Mouse (Mus musculus): Measurements from ENCODE around the gene Iqschfp. TPM values are rescaled to one million over a fixed set of nuclear protein-coding genes. Genes with fewer than 3 reads are reported as not detected.

The Iqschfp gene
- polyA plus RNA-seq, 1 experiment from 2014 or later = not detected

DNA sequence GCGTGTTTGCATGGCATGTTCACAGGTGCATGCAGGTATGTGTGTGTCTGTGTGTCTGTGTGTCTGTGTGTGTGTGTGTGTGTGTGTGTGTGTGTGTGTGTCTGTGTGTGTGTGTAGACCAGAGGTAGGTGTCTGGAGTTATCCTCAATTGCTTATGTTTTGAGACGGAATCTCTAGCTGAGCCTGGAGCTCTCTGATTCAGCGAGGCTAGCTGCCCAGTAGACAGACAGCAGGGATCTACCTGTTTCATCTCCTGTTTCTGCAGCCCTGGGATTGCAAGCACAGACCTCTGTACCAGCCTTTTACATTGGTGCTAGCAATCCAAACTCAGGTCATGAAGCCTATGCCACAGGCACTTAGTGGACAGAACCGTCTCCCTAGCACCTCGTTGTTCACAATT lies 536.0 kb downstream of the Iqschfp start:
- H3K27ac ChIP-seq = no peak overlapping the region
- no peaks in the 10 kb centered on the region for H3K36me3 ChIP-seq
- no peak overlapping the region for H3K4me2 ChIP-seq
- H3K9me3 ChIP-seq (replicated peaks) = no peaks in the 10 kb centered on the region
- ATAC-seq (replicated peaks; ENCODE audit: low FRiP score) = no peak
- 90% methylated on average over 5 of the region's 5 CpGs for WGBS
- H3K27me3 ChIP-seq = no peaks in the 10 kb centered on the region
- H3K4me1 ChIP-seq = no peaks in the 10 kb centered on the region
- no peak overlapping the region for H3K9ac ChIP-seq
- H3K4me3 ChIP-seq (replicated peaks) = no peak overlapping the region

DNA sequence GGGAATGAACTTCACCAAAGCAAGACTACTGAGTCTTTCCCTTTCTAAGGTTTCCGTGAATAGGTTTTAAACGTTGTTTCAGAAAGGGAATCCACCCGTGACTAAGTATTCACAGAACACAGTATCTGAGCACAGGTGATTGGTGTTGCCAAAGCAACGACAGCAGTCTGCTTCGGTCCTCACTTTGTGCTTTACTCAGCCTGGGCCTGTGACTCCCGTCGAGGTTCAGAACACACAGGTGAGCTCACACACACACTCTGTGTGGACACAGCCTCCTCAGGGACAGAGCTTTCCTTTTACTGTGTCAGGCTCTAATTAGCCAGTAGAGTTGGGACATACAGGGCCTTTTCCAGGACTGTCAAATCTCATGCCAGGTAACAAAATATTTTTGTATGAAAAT lies 542.4 kb downstream of the Iqschfp start:
- Histone ChIP-seq H3K27ac (no peak overlapping the region), H3K4me2 (no peak overlapping the region), H3K36me3 (no peaks in the 10 kb centered on the region), H3K9ac (no peak overlapping the region), H3K9me3 (replicated peaks) (no peaks in the 10 kb centered on the region), H3K4me3 (replicated peaks) (no peak overlapping the region), H3K4me1 (no peaks in the 10 kb centered on the region), H3K27me3 (no peaks in the 10 kb centered on the region)
- 55% methylated on average over 7 of the region's 7 CpGs for WGBS
- ATAC-seq (replicated peaks; ENCODE audit: low FRiP score) = no peak

- H3K27me3 ChIP-seq = no peaks in the 10 kb centered on the region
- H3K4me1 ChIP-seq = no peaks in the 10 kb centered on the region
- no peak overlapping the region for H3K9ac ChIP-seq
- H3K4me2 ChIP-seq = no peak overlapping the region
- WGBS = 80% methylated on average over 2 of the region's 2 CpGs
- H3K27ac ChIP-seq = no peak overlapping the region
- H3K9me3 ChIP-seq (replicated peaks) = no peaks in the 10 kb centered on the region
- ATAC-seq (replicated peaks; ENCODE audit: low FRiP score) = no peak
- no peaks in the 10 kb centered on the region for H3K36me3 ChIP-seq
- no peak overlapping the region for H3K4me3 ChIP-seq (replicated peaks)
These were observed 542.9 kb downstream of the Iqschfp start for GRCm38 (mm10) chr3:68434897-68435296.

DNA sequence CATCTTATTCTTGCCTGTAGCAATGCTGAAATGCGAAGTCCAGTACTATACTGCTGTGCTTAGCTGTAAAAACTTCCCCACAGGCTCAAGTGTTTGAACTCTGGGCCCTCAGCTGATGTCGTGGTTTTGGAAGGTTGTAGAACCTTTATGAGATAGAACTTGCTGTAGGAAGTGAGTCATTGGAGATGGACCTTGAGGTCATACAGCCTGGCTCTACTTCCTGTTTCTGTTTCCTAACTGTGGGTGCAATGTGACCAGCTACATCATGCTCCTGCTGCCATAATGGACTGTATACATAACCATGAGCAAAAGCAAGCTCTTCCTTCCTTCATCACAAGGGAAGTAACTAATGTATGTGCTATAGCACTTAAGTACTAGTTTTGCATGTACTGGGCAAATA lies 556.4 kb downstream of the Iqschfp start:
- H3K36me3 ChIP-seq = no peaks in the 10 kb centered on the region
- no peaks in the 10 kb centered on the region for H3K27me3 ChIP-seq
- no peaks in the 10 kb centered on the region for H3K9me3 ChIP-seq (replicated peaks)
- no peak overlapping the region for H3K27ac ChIP-seq
- ATAC-seq (replicated peaks; ENCODE audit: low FRiP score) = no peak
- no peak overlapping the region for H3K9ac ChIP-seq
- H3K4me1 ChIP-seq = 0 out of 2 replicates have a peak, but pooled peaks cover 3% of the 10 kb centered on the region
- 72% methylated on average over 2 of the region's 2 CpGs for WGBS
- no peak overlapping the region for H3K4me2 ChIP-seq
- H3K4me3 ChIP-seq (replicated peaks) = no peak overlapping the region

DNA sequence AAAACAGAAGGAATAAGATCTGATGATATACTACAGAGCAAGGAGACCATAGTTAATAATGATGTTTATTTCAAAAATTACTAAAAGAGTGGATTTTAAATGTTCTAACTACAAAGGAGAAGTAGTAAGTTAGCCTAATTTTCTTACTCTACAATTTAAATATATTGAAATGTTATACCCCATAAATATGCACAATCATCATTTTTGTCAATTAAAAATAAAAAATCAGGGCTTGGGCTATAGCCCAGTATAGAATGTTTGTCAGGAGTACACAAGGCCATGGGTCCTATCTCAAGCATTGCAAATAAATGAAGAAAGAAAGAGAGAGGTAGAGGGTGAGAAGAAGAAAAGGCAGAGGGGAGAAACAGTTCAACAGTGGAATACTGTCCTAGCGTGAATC lies 559.6 kb downstream of the Iqschfp start:
- Histone ChIP-seq H3K9ac (no peak overlapping the region), H3K27me3 (no peaks in the 10 kb centered on the region), H3K4me1 (0 out of 2 replicates have a peak, but pooled peaks cover 3% of the 10 kb centered on the region), H3K4me2 (no peak overlapping the region), H3K4me3 (replicated peaks) (no peak overlapping the region), H3K36me3 (no peaks in the 10 kb centered on the region), H3K27ac (no peak overlapping the region), H3K9me3 (replicated peaks) (no peaks in the 10 kb centered on the region)
- no peak for ATAC-seq (replicated peaks; ENCODE audit: low FRiP score)
- WGBS = 96% methylated on average over 1 of the region's 1 CpGs

- H3K27ac ChIP-seq = no peak overlapping the region
- no peaks in the 10 kb centered on the region for H3K36me3 ChIP-seq
- no peaks in the 10 kb centered on the region for H3K9me3 ChIP-seq (replicated peaks)
- H3K4me2 ChIP-seq = 0 out of 2 replicates have a peak overlapping the region, but pooled peaks have one; percentile 11
- no peak overlapping the region for H3K9ac ChIP-seq
- H3K4me3 ChIP-seq (replicated peaks) = no peak overlapping the region
- 2% methylated on average over 5 of the region's 5 CpGs for WGBS
- ATAC-seq (replicated peaks; ENCODE audit: low FRiP score) = no peak
- H3K27me3 ChIP-seq = no peaks in the 10 kb centered on the region
- 0 out of 2 replicates have a peak, but pooled peaks cover 3% of the 10 kb centered on the region for H3K4me1 ChIP-seq
These were observed 561.2 kb downstream of the Iqschfp start for GRCm38 (mm10) chr3:68453266-68453665.

GRCm38 (mm10) chr3:68453719-68454455 lies 561.9 kb downstream of the Iqschfp start:
- Histone ChIP-seq H3K27ac (no peak overlapping the region), H3K4me2 (no peak overlapping the region), H3K4me3 (replicated peaks) (no peak overlapping the region), H3K36me3 (no peaks in the 10 kb centered on the region), H3K4me1 (0 out of 2 replicates have a peak, but pooled peaks cover 3% of the 10 kb centered on the region), H3K9me3 (replicated peaks) (no peaks in the 10 kb centered on the region), H3K9ac (no peak overlapping the region), H3K27me3 (no peaks in the 10 kb centered on the region)
- no peak for ATAC-seq (replicated peaks; ENCODE audit: low FRiP score)
- WGBS = 52% methylated on average over 10 of the region's 10 CpGs

GRCm38 (mm10) chr3:68466643-68467042 lies 574.6 kb downstream of the Iqschfp start:
- no peaks in the 10 kb centered on the region for H3K36me3 ChIP-seq
- peaks cover 41% of the 10 kb centered on the region for H3K4me1 ChIP-seq
- no peaks in the 10 kb centered on the region for H3K27me3 ChIP-seq
- H3K9me3 ChIP-seq (replicated peaks) = no peaks in the 10 kb centered on the region
- no peak overlapping the region for H3K9ac ChIP-seq
- 41% methylated on average over 5 of the region's 5 CpGs for WGBS
- H3K4me2 ChIP-seq = no peak overlapping the region
- H3K27ac ChIP-seq = no peak overlapping the region
- no peak for ATAC-seq (replicated peaks; ENCODE audit: low FRiP score)
- H3K4me3 ChIP-seq (replicated peaks) = no peak overlapping the region

GRCm38 (mm10) chr3:68467941-68468687 lies 576.1 kb downstream of the Iqschfp start:
- 3% methylated on average over 10 of the region's 10 CpGs for WGBS
- no peaks in the 10 kb centered on the region for H3K9me3 ChIP-seq (replicated peaks)
- H3K27ac ChIP-seq = peak overlapping the region; percentile 75
- peak overlapping the region; percentile 44 for H3K4me3 ChIP-seq (replicated peaks)
- H3K27me3 ChIP-seq = no peaks in the 10 kb centered on the region
- peaks cover 41% of the 10 kb centered on the region for H3K4me1 ChIP-seq
- H3K4me2 ChIP-seq = peak overlapping the region; percentile 62
- peak overlapping the region; percentile 35; the same call in 1 of the 2 replicates for H3K9ac ChIP-seq
- peak; percentile 81 for ATAC-seq (replicated peaks; ENCODE audit: low FRiP score)
- no peaks in the 10 kb centered on the region for H3K36me3 ChIP-seq

DNA sequence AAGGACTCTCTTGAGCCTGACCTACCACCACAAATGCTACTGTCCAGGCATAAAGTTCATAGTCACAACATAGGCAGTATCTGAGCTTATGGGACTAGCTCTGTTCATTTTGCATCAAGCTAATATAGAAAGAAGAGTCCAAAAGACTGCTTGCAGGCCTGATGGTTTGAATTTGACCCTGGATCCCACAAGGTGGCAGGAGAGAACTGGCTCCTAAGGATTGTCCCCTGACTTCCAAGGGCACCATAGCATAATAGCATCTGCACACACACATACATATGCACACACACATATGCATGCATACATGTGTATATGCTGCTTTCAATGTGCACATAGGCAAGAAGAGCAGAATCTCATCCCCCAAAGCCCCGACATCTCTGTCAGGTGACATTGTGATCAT lies 577.6 kb downstream of the Iqschfp start:
- 79% methylated on average over 1 of the region's 1 CpGs for WGBS
- H3K36me3 ChIP-seq = no peaks in the 10 kb centered on the region
- no peaks in the 10 kb centered on the region for H3K27me3 ChIP-seq
- no peak for ATAC-seq (replicated peaks; ENCODE audit: low FRiP score)
- peaks cover 41% of the 10 kb centered on the region for H3K4me1 ChIP-seq
- H3K4me2 ChIP-seq = 0 out of 2 replicates have a peak overlapping the region, but pooled peaks have one; percentile 62
- H3K9ac ChIP-seq = no peak overlapping the region
- H3K9me3 ChIP-seq (replicated peaks) = no peaks in the 10 kb centered on the region
- H3K4me3 ChIP-seq (replicated peaks) = no peak overlapping the region
- peak overlapping the region; percentile 54 for H3K27ac ChIP-seq

- peaks cover 41% of the 10 kb centered on the region for H3K4me1 ChIP-seq
- no peaks in the 10 kb centered on the region for H3K36me3 ChIP-seq
- H3K27ac ChIP-seq = peak overlapping the region; percentile 54
- H3K27me3 ChIP-seq = no peaks in the 10 kb centered on the region
- H3K4me3 ChIP-seq (replicated peaks) = no peak overlapping the region
- no peak for ATAC-seq (replicated peaks; ENCODE audit: low FRiP score)
- H3K4me2 ChIP-seq = no peak overlapping the region
- no peak overlapping the region for H3K9ac ChIP-seq
- WGBS = 23% methylated on average over 3 of the region's 3 CpGs
- H3K9me3 ChIP-seq (replicated peaks) = no peaks in the 10 kb centered on the region
These were observed 578.0 kb downstream of the Iqschfp start for GRCm38 (mm10) chr3:68470061-68470460.

DNA sequence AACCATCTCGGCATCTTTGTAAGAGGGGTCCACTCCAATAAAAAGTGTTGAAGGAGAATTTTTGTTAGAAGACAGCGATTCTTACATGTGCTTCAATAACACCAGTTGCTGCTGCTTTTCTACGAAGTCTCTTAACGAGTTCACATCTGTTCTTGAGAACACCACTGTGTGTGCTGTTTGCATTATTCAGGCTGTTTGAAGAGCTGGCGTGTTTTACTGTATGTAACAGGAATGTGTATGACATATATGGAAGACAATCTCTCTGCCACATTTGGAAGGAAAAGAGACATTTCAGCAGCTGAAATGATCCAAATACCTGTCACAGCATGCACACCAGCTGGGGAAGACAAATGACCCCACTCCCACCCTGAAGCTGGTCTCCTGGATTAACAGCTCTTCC lies 578.6 kb downstream of the Iqschfp start:
- ATAC-seq (replicated peaks; ENCODE audit: low FRiP score) = no peak
- Histone ChIP-seq H3K4me2 (no peak overlapping the region), H3K36me3 (no peaks in the 10 kb centered on the region), H3K4me3 (replicated peaks) (no peak overlapping the region), H3K27ac (peak overlapping the region; percentile 54), H3K4me1 (peaks cover 41% of the 10 kb centered on the region), H3K9ac (no peak overlapping the region), H3K9me3 (replicated peaks) (no peaks in the 10 kb centered on the region), H3K27me3 (no peaks in the 10 kb centered on the region)
- 63% methylated on average over 5 of the region's 5 CpGs for WGBS

Measured in kidney, embryonic 15.5 days (tissue).